Mouse (Mus musculus): ENCODE measurements around the gene Acsf2. TPM values are rescaled to one million over a fixed set of nuclear protein-coding genes. Genes with fewer than 3 reads are reported as not detected.

Acsf2 gene
- polyA plus RNA-seq, 1 experiment from 2014 or later = 1.7 TPM

Other genes with a start within 250 kb of the Acsf2 start
- 0.46 and 0.90 TPM in 2 replicates for gene Abcc3, start 208.9 kb downstream of the Acsf2 start, polyA plus RNA-seq (2015; fragmentation: Nextera tagmentation; extraction: Ambion mirVana)
- 10.5 and 12.4 TPM in 2 replicates for gene Cacna1g, start 127.7 kb downstream of the Acsf2 start, polyA plus RNA-seq (2015; fragmentation: Nextera tagmentation; extraction: Ambion mirVana)
- gene Spata20, start 115.7 kb downstream of the Acsf2 start, polyA plus RNA-seq (2015; fragmentation: Nextera tagmentation; extraction: Ambion mirVana) = 0.10 TPM in 1 of 2 replicates, not detected in the other
- gene Epn3, start 101.9 kb downstream of the Acsf2 start, polyA plus RNA-seq (2015; fragmentation: Nextera tagmentation; extraction: Ambion mirVana) = 0.19 and 0.46 TPM in 2 replicates
- 2.4 and 3.6 TPM in 2 replicates for gene Mycbpap, start 80.1 kb downstream of the Acsf2 start, polyA plus RNA-seq (2015; fragmentation: Nextera tagmentation; extraction: Ambion mirVana)
- 4.4 and 5.5 TPM in 2 replicates for gene Rsad1, start 52.6 kb downstream of the Acsf2 start, polyA plus RNA-seq (2015; fragmentation: Nextera tagmentation; extraction: Ambion mirVana)
- 0.12 TPM in 1 of 2 replicates, not detected in the other for gene Chad, start 36.8 kb downstream of the Acsf2 start, polyA plus RNA-seq (2015; fragmentation: Nextera tagmentation; extraction: Ambion mirVana)
- 167 and 168 TPM in 2 replicates for gene Lrrc59, start 27.9 kb upstream of the Acsf2 start, polyA plus RNA-seq (2015; fragmentation: Nextera tagmentation; extraction: Ambion mirVana)
- 139 and 150 TPM in 2 replicates for gene Mrpl27, start 51.9 kb upstream of the Acsf2 start, polyA plus RNA-seq (2015; fragmentation: Nextera tagmentation; extraction: Ambion mirVana)
- gene Eme1, start 52.1 kb upstream of the Acsf2 start, polyA plus RNA-seq (2015; fragmentation: Nextera tagmentation; extraction: Ambion mirVana) = 11.6 and 13.6 TPM in 2 replicates
- gene Xylt2, start 75.6 kb upstream of the Acsf2 start, polyA plus RNA-seq (2015; fragmentation: Nextera tagmentation; extraction: Ambion mirVana) = 8.3 and 11.3 TPM in 2 replicates
- gene Gm11541, start 102.6 kb upstream of the Acsf2 start, polyA plus RNA-seq (2015; fragmentation: Nextera tagmentation; extraction: Ambion mirVana) = not detected in 2 replicates
- gene Cdc34b, start 139.9 kb upstream of the Acsf2 start, polyA plus RNA-seq (2015; fragmentation: Nextera tagmentation; extraction: Ambion mirVana) = 0.22 TPM in 2 replicates
- not detected in 2 replicates for gene Tmem92, start 180.8 kb upstream of the Acsf2 start, polyA plus RNA-seq (2015; fragmentation: Nextera tagmentation; extraction: Ambion mirVana)